Mouse (Mus musculus) liver, embryonic 18 days (tissue): Measurements from ENCODE around the gene Pcnp. TPM values are rescaled to one million over a fixed set of nuclear protein-coding genes. Genes with fewer than 3 reads are reported as not detected.

Source experiments
- polyA plus RNA-seq: library from polyadenylated mRNA; depleted of rRNA; stranded (reverse); fragments of >200 nt; gene quantifications from 2 replicates; pipeline ENCODE4 v1.2.3, GENCODE M21; 2012; rRNA removed

The Pcnp gene
- 29.5 and 30.4 TPM in 2 replicates for polyA plus RNA-seq

DNA sequence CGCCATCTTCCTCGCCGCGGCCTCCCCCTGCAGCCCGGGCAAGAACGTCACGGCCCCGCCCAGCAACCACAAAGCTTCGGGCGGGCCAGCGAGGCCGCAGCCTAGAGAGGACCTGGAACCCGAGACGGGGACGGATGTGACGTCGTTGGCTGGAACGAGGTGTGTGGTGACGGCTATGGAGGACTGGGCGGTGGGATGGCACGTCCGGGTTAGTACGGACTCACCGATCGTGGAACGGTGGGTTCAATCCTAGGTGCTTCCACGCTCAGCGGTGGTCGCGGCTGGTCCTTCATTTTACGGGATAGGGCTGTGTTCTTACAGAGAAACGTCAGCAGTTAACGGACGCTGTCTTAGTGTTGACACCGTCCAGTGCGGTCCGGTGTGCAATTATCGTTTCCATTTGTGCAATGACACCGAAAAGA, at the start of gene Pcnp:
Gene Pcnp (minus strand): TSS at position 79 of the 422 bp plus-strand sequence.

DNA sequence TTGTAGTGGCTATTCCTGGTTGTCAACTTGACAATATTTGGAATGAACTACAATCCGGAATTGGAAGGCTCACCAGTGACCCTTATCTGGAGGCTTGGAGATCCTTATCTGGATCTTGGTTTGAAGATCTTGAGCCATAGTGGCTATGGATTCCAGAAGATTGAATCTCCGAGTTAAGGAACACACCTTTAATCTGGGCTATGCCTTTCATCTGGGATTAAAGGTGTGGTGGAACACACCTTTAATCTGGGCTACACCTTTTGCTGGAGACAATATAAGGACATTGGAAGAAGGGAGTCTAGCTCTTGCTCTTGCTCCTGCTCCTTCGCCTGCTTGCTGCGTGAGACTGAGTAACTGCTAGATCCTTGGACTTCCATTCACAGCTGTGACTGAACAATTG, 18.5 kb upstream of the Pcnp start, which contains the start of gene Senp7:
Gene Senp7 (plus strand): TSS at position 301 of the 400 bp plus-strand sequence.

DNA sequence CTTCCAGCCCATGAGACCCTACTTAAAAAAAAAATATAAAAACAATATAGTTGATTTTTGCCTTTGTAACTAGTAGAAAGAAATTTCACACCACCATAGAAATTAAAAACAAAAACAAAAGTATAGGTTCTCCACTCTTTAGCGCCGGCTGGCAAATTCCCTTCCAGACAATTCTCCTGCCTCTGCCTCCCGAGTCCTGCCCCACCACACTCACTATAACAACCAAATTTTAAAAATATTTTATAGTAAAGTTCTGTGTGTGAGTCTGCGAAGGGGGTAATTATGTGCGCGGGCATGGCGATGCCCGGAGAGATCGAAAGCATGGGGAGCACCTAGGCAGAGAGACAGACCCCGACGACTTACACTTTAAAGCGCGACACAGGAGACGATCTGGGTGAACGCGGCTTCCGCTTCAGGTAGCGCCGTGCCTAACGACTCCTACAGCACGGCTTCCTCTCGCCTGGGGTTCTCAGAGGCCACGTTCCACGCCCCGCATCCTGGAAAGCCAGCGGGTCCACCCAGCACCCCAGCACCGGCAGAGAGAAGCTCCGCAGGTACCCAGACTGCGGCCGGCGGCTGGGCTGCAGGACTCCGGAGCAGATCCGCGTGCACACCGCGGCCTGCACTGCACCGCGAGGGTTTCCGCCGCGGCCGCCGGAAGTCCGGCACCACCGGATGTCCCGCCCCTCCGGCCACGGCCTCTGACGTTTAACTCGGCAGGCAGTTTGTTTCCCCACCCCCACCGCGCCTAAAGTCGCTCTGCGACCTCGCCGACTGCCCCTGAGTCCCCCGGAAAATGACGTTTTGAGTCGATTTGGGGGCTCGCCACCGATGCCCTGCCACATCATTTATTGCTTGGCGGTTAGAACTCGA, 7.8 kb upstream of the Pcnp start, which contains the start of gene Trmt10c:
Gene Trmt10c (minus strand): TSS at position 682 of the 873 bp plus-strand sequence.

DNA sequence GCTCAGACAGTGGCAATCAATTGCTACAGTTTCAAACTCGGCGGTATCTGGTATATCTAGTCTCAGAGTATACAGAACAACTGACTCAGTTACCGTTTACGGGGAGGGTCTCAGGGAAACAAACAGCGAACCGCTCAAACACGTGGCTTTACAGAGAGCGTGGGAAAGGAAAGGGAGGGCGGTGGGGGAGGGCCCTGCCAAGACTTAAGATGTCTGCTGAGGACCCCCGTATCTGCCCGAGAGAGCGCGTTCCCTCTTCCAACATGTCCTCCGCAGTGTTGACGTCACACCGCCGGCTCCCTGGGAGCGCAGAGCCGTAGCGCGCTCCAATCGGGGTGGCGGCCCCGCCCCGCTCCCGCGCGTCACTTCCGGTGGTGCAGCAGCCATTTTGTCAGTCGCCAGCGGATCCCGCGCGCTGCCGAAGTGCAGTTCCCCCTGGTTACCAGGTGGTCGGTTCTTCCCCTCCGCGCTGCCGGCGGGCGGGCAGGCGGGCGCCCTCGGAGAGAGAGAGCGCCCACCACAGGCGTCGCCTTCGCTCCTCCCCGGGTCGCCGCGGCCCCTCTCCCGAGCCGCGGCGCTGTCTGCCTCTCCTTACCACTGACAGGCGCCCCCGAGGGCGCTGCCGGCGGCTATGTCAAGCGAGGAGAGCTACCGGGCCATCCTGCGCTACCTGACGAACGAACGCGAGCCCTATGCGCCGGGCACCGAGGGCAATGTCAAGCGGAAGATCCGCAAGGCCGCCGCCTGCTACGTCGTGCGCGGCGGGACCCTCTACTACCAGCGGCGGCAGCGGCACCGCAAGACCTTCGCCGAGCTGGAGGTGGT, 55.9 kb downstream of the Pcnp start, which contains the start of gene Zbtb11:
Gene Zbtb11 (plus strand): TSS at position 453 of the 825 bp plus-strand sequence.

DNA sequence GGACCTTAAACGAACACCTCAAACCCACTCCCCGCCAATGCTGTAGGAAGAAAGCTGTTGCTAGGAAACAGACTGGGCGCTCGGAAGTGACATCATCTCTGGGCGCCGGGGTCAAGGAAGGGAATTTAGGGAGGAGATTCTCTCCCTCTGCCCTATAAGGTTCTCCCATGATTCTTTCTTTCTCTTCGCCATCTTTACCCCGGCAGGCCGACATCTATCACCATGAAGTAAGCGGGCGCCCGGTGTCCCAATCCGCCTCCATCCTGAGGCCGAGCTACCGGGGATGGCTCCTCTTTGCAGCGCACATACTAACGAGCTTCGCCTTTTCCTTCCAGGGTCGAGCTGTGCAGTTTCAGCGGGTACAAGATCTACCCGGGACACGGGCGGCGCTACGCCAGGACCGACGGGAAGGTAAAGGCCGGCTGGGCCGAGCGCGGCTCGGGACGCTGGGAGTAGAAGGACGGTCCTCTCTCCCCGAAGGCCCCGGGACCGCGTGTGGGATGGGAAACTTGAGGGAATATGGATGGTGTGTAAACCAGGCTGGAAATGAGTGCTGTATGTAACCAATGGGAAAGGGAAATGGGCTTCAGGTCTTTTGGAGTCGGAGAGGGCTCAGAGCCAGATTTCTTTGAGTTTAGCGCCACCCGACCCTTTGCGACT, 63.2 kb downstream of the Pcnp start, which contains the start of gene Rpl24:
Gene Rpl24 (plus strand): TSS at position 64 of the 660 bp plus-strand sequence.

Other genes with a start within 250 kb of the Pcnp start
- 4.0 and 4.1 TPM in 2 replicates for gene Nfkbiz, start 190.8 kb downstream of the Pcnp start, polyA plus RNA-seq
- gene Nxpe3, start 134.5 kb downstream of the Pcnp start, polyA plus RNA-seq, result 0.87 and 0.95 TPM in 2 replicates
- 1.6 and 1.7 TPM in 2 replicates for gene Cep97, start 94.9 kb downstream of the Pcnp start, polyA plus RNA-seq
- gene Rpl24, start 63.5 kb downstream of the Pcnp start, polyA plus RNA-seq, result 388 and 486 TPM in 2 replicates
- 4.5 and 5.0 TPM in 2 replicates for gene Zbtb11, start 55.9 kb downstream of the Pcnp start, polyA plus RNA-seq
- gene Trmt10c, start 8.1 kb upstream of the Pcnp start, polyA plus RNA-seq, result 5.9 and 6.0 TPM in 2 replicates
- gene Senp7, start 18.6 kb upstream of the Pcnp start, polyA plus RNA-seq, result 5.7 and 6.7 TPM in 2 replicates
- gene Impg2, start 174.6 kb upstream of the Pcnp start, polyA plus RNA-seq, result 0.19 TPM in 2 replicates